Mouse (Mus musculus): ENCODE data around the gene Phldb1.

- no peak for TF ChIP-seq CTCF (IDR thresholded peaks at IDR 0.05; ENCODE audit: extremely low read depth, insufficient read length, insufficient replicate concordance, low read depth, low read length)
- no peak for TF ChIP-seq POLR2A (IDR thresholded peaks at IDR 0.05; ENCODE audit: low read depth, low read length)
Measured at GRCm38 (mm10) chr9:44645481-44645880, 89.5 kb downstream of the Phldb1 start.

Measured in small intestine, adult 2 months (tissue).